Mouse (Mus musculus) mouse trophoblast stem cell (cell line): ENCODE measurements around the gene Npm1.

Experiments
- in situ Hi-C, 2 experiments: fragments of 300-500 bp; cut with MseI, MboI; formaldehyde crosslinking; loops; 2 replicates in 1 of 2; 3 replicates in 1 of 2; pipeline ENCODE4 v1.15.1; 2025

Gene Npm1

DNA sequence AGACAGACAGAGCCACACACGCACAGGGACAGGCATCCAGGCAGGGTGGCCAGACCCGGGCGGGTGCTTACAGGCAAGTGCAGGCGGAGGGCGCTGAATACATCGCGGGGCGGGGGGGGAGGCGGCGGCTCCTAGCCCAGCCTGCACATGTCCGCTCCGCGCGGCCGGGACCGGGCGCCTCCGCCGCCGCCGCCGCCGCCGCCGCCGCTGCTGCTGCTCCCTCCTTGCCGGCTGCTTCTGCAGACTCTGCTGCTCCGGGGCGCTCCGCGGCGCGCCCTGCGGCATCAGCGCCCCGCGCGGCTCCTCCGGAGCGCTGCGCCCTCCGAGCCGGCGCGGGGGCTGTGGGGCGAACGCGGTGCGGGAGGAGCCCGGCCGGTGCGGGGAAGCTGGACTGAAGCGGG lies 15.8 kb downstream of the Npm1 start, which contains the start of gene Fgf18:
Gene Fgf18 (minus strand): TSS at position 230 of the 401 bp plus-strand sequence.
- in situ Hi-C loops: no loop called here

DNA sequence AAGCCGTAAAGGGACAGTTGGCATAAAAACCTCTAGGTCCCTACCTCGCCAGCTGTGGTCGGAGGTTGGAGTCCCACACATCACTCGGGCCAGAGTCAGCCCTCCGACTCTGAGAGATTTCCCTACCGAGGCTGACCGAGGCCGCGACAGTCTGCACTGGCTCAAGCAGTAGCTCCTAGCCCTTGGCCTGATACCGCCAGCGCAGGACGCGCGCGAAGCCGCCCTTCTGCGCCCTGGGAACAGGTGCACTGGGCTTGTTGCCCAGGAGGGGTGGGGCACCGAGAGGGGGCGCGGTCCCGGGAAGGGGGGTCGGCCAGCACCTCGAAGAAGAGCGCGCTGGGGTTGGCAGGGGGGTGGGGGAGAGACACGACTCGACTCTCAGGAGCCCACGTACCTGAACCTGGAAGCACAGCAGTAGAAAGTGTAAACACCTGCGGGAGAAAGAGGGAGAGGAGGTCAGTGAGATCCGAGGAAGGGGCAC lies 16.3 kb downstream of the Npm1 start:
- in situ Hi-C loops: no loop called here

DNA sequence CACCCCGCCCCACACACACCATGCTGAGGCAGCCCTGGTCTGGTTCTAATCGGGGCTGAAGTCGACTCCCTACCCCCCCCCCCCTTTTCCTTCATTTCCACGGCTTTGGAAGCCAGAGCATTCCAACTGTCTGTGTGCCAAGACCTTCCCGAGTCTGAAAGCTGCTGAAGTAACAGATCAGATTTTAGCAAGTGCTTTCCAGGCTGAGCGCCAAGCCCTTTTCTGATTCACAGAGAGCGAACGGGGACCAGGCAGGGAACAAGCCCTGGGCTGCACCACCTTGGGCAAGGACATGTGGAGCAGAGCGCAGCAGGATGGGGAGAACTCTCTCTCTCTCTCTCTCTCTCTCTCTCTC lies 16.9 kb downstream of the Npm1 start:
- in situ Hi-C loops: no loop called here

DNA sequence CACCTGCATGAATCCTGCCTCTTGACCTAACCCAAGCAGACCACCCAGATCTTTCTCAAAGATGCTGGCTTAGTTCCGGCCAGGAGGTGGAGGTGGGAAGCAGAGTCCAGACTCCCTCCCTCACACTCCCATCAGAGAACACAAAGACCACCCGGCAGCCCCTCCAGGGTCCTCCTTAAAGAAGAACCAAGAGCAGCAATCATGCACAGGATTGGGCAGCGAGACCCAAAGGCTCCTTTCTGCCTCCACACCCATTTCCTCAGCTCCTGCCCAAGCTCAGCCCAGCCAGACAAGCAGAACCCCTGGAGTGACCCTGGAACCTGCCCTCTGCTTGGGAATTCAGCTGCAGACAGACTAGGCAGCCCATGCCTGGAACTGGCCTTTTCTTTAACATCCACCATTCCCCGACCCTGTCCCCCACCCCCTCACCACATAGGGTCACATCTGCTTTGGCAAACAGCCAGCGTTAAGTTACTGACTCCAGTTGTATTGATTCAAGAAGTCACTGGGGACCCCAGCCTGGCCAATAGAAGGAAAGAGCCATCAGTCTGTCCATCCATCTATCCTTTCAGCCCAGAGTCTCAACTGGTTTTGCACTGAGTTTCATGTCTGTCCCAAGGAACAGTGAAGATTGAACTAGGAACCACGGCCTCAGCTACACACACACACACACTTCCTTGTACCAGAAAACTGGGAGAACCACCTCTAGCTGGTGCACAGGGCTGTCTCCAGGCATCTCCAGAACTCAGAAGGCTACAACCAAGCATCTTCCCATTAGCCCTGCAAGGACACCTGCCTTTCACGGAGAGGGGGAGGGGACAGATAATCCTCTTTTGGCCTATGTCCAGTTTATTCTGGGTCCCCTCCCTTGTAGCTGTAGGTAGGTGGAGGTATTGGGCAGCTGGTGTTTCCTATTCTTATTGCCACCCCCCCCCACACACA lies 17.5 kb downstream of the Npm1 start:
- in situ Hi-C loops: no loop called here

DNA sequence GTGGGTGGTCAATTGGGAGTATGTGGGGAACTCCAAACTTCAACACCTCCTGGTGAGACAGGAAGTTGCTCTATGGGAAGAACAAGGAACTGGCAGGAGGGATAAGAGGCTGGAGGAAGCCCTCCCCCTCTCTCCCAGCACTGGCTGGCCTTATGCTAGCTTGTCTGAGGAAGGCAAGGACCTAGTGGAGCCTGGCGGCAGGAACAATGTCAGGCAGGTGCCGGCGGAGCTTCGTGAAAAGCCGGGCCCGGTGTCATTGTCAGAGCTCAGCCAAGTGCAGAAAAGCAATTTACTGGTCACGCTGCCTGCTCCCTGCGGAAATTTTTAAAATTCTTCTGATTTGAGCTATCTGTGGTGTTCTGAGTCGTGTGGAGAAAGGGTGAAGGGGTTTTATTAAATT lies 19.1 kb downstream of the Npm1 start:
- in situ Hi-C loops: no loop called here

DNA sequence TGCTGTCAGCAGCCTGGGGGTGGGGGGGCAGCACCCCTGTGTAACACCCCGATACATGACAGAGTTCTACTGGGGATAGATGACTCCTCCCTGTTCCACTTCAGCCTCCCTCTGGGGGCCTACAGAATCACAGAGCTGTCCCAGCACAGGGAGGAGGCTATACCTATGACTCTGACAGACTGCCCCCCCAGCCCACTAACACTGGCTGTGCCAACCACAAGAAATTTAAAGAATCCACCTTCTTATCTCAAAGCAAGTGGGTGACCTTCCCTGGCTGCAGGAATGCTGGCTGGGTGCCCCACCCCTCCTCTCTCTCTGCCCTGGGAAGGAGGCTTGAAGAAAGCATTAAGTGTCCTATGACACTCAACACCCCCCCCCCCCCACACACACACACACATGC lies 20.2 kb downstream of the Npm1 start:
- in situ Hi-C loops: no loop called here

DNA sequence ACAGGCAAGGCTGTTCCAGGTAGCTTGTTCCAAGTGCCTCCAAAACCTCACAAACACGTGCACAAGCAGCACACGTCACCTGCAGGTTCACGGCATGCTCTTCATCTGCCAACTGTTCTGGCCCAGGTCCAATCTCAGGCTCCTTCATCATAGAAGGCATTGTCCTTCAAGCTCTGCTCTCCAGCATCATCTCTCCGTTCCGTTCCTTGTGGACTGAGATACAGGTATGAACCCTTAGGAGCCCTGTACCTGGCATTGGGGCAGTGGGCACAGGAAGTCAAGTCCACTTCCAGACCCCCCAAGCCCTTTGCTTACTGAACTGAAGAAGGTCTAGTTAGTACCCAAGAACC lies 22.9 kb downstream of the Npm1 start:
- in situ Hi-C loops: no loop called here

DNA sequence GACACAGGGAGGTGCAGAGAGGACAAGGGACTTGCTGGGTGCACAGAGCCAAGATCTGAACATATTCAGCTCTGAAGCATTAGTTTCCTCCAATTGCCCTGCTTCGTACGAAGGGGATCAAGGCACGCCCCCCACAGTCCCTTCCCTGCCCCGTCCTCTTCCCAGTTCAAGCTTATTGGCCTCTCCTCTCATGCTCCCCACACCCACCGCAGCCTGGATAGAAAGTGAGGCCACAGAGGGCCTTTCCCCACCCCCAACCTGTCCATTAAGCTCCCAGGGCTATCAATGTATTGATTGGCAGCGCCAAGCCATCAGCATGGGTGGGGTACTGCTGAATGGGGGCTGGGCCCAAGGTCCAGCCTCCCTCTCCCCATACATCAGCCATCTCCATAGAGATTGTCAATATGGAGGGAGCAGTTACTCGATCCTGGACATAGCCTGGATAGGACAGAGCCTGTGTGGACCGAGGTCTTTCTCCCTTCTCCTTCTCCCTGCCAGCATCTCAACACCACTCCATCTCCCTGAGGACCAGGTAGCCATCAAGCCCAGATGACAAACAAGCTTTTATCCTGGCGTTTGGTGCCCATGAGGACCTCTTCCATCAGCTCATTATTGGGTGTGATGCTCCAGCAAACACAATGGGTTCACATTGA lies 23.4 kb downstream of the Npm1 start:
- in situ Hi-C loops: no loop called here

DNA sequence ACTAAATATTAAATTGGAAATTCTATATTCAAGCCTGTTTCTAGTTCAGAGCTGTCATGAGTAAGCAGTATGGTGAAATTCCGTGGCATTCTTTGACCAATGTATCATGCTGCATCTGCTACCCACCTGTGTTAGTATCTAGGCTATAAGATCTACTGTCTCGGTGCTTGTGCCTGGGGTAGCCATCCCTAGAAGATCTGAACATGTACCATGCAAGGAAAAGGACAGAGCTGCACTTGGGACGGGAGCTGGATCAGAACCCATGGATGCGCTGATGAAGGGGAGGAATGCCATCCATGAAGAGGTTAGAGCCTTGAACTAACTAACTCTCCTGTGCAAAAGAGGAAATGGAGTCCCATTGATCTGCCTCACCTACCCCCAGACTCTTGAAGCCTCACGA lies 24.3 kb downstream of the Npm1 start:
- in situ Hi-C loops: no loop called here

DNA sequence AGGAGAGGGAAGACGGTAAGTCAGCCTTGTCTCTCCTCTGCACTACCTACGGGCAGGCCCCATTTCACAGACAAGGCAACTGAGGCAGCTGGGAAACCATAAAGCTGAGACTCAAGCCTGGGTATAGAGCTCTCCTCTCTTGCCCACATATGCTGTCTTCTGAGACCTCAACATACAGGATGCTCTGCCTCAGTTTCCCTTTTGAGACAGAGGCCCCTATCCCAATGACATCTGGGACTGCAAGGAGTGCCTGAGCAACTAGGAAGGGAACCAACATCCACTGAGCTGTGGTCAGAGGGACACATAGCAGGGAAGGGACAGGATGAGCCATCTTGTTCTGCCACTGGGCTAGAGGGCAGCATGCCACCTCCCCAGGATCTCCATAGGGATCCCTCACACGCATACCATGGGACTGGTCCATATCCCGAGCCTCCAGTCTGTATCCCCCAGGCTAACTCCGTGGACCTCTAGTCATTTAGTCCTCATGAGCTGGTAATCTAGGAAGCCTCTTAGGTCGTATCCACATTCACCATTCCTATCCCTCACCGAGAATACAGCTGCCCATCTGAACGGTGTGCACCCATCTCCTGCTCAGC lies 28.5 kb downstream of the Npm1 start:
- in situ Hi-C loops: no loop called here

DNA sequence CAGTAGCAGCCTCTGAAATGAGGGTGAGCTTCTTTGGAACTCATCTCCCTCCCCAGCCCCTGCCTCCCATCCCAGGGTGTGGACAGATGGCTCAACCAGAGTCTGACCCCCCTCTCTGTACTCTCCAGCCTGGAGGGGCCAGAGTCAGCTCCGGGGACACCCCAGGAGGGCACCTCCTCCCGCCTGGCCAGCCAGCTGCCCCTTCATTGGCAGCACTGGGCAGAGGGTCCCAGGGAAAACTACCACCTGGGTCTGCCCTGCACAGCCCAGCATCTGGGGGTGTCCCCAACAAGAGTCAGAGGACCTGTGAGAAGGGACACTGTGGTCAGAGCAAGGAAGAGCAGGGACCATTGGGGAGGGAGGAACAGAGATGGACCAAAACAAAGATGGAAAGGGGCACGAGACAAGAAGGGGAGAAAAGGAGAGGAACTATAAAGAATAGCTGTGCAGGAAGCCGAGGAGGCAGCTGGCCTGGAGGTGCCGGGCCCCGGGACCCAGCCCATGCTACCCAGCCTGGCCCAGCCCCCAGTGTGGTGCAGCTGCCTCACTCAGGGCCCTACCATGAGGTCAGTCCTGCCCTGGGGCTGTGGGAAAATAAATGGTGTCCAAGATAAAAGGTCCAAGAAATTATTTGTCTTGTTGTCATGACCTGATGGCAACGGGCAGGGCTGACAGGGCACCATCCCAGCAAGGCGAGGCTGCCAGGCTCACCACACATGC lies 30.2 kb downstream of the Npm1 start:
- in situ Hi-C loops: no loop called here

DNA sequence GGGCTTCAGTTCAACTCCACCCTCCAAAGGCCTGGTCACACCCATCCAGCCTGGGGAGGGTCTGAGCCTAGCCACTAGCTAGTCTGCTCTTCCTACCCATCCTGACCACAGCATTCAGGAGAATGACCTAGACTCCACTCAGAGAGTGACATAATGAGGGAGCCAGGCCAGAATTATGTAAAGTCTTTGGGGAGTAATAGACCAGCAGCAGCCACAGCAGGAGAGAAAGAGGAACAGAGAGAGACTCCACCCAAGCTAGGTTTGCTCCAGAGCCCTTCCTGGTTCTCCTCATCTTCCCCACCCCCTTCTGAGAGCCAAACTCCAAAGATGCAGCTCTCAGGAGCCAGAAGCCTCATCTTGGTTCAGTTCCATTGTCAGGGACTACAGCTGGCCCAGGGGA lies 35.9 kb downstream of the Npm1 start:
- in situ Hi-C loops: no loop called here

DNA sequence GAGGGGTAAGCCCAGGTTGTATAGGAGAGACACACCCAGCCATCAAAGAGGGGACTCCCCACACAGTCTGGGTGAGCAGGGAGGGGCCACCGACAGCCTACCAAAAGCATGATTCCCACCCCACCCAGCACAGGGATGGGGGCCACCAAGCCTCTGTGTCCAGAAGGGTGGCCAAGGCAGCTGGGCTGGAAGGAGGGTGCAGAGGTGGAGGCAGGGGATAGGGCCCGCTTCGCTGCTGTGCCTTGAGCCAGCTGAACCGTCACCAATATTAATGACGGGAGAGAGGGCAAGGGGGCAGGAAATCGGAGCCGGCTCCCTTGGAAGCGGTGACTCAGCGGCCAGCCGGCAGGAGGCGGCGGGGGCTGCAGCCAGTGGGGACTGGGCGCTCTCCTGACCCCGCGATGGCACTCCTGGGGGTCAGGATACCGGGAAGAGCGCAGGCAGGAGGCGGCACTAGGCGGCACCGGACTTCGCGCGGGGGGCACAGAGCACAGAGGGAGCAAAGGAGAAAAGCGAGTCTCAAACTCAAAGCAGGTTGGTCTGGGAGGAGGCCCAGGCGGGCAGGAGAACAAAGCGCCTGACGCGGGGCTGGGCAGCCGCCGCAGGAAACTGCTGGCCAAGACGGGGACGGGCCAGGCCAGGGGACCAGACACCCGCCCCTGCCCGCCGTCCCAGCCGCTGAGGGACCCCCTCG lies 40.3 kb downstream of the Npm1 start:
- in situ Hi-C loops: no loop called here

DNA sequence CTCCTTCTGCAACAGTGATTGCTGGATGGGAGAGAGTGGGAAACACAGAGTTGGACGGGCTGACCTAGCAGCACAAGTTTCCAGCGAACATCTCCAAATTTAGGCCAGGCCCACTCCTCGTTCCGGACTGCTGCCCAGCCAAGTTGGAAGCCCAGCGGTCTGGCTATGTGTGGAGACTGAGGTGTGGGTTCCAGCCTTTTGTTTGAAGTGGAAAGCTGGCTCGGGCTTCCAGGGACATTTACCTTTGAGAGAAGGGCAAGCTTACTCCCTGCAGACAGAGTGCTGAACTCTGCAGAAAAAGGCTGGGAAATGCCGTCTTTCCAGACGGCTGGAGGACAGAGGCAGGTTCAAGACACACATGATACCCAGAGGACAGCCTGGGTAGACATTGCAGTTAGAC lies 43.5 kb downstream of the Npm1 start:
- in situ Hi-C loops: no loop called here

DNA sequence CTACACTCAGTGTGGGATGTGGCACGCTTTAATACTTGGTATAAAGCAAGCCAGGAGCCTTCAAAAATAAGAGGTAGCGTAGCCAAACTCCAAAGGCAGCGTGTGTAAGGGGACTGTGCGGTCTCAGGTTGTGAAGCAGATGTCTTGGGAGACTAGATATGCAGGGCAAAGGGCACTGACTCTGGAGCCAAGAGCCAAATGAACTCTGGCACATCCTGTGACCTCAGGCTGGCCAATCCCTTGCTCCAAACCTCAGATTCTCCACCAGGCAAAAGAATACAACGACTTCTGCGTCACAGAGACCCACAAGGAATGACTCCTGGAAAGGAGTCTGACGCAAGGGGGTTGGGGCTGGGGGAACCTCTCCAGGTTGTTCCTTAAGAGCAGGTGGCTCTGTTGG lies 43.9 kb downstream of the Npm1 start:
- in situ Hi-C loops: no loop called here

DNA sequence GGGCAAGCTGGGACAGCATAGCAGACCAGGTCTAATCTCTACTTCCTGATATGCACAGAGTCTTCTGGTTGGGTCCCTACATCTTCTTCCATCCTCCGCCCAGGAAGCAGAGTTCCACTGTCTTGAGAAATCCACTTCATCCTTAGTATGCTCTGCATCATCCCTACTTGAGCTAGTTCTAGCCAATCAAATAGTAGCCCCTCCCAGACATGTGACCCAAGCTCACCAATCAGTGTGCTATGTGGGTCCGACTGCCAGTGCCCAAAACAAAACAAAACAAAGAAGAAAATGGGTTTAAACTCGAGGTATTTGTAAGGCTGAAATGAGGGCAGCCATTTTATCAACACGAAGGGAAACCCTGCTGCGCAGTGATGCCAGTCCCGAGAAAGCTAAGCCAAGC lies 44.5 kb downstream of the Npm1 start:
- in situ Hi-C loops: no loop called here

DNA sequence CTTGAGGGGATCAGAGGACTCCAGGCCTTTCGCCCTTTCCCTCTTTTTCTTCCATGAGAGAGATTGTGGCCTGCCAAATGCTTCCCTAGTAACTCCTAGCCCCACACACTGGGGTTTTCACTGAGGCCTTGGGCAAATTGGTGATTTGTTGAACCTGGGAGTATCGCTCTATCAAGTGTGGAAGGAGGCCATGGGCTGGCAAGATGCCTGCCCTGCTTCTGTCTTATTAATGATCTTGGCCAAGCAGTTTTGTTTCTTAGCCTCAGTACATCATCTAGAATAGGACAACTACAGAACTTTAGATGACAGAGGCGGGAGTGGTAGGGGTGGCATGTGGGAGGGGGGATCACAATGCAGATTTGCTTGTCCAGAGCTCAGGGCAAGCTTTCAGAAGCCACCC lies 47.2 kb downstream of the Npm1 start:
- in situ Hi-C loops: no loop called here

DNA sequence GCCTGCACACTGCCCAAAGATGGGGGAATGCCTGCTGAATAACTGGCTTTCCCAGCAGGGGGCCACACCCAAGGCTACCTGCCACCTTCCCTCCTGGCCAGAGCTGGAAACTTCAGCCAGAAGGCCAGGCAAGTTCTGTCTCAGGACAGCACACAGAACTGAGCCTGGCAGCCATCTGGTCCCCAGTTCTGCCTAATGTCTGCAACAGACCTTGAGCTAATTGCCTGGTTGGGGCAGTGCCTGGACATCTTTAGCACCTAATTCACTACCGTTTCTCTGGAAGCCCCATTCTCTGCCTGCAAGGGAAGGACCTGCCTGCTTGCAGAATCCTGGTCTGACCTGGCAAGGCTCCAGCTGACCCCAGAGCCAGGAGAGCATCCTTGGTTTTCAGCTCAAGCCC lies 50.6 kb downstream of the Npm1 start:
- in situ Hi-C loops: no loop called here

DNA sequence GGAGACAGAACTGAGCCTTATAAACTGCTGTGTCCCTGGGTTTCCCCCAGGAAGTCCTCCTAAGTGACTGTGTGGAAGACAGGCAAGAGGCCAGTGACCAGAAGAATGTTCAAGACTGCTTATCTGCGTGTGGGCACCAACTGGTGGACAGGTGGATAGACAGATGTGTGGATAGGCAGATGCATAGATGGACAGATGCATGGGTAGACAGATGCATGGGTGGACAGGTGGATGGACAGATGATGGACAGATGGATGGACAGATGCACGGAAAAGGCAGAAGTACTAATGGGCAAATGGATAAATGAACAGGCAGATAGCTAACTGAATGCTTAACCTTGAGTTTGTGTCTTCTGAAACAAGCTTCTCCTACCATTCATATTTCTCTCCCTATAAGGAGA lies 52.9 kb downstream of the Npm1 start:
- in situ Hi-C loops: no loop called here

DNA sequence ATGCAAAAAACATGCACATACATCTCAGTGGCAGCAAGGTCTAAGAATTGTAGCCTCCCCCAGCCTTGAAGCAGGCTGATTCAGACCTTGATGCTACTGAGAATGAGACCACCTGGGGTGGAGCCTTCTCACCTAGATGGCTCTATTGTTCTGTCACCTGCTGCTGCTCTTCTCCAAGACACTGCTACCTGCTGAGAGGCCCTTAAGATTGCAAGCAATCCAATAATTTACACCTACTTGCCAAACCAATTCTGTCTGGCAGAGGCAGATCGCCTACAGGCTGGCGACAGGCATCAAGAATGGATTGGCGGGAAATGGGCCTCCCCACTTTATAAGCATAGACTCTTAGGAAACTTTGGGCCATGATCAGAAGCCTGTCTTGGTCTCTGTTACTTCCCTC lies 55.5 kb downstream of the Npm1 start:
- in situ Hi-C loops: no loop called here

DNA sequence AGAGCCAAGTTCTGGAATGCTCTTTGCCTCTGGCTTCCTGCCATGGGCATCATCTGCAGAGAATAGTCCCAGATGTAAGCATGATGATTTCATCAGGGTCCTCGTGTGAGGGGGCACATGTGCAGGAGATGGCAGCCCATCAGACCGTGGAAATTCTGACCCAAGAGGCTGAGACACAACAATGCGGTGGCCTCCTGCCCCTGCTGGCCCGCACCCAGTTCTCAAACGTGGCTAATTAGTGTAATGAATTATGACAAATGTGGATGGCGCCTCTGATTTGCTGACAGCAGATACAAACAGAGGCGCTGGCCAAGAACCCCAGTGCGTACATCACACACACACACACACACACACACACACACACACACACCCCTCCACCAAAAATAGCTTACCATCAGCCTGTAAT lies 58.1 kb downstream of the Npm1 start:
- in situ Hi-C loops: no loop called here
